Mouse (Mus musculus) MEL (cell line): ENCODE data around the gene Prkce. TPM values are rescaled to one million over a fixed set of nuclear protein-coding genes. Genes with fewer than 3 reads are reported as not detected.

Experiments
- DNase-seq: peaks from one replicate; pipeline ENCODE4 v3.0.0; 2011; ENCODE audit warnings: low read depth, low spot score
- H3K27ac ChIP-seq: 2 replicates; pipeline ENCODE4 v1.5.1; 2012; ENCODE audit warnings: low read depth, mild to moderate bottlenecking, control low read depth, low read length, moderate library complexity; ENCODE audit not compliant: control insufficient read depth
- H3K27me3 ChIP-seq, 2 experiments: fragments of 150-350 bp in 1 of 2; sonication (generic) in 1 of 2; 2 replicates each; pipeline ENCODE4 v1.6.1; 2012; ENCODE audit warnings: low read length in 2 of 2, mild to moderate bottlenecking in 2 of 2, improper control_type of control experiment in 1 of 2, moderate library complexity in 1 of 2; ENCODE audit not compliant: insufficient read depth in 2 of 2, control insufficient read depth in 1 of 2
- H3K36me3 ChIP-seq, 2 experiments: 2 replicates each; pipeline ENCODE4 v1.6.1; 2012 to 2014; ENCODE audit warnings: low read length in 2 of 2, improper control_type of control experiment in 1 of 2, inconsistent platforms in 1 of 2, mild to moderate bottlenecking in 1 of 2; ENCODE audit not compliant: insufficient read depth in 2 of 2, control insufficient read depth in 1 of 2
- H3K4me1 ChIP-seq, 2 experiments: fragments of 150-350 bp in 1 of 2; sonication (generic) in 1 of 2; 2 replicates each; pipeline ENCODE4 v1.6.1; 2012; ENCODE audit warnings: low read length in 2 of 2, improper control_type of control experiment in 1 of 2, mild to moderate bottlenecking in 1 of 2; ENCODE audit not compliant: insufficient read depth in 2 of 2, control insufficient read depth in 1 of 2
- H3K4me3 ChIP-seq, 2 experiments: fragments of 150-350 bp in 1 of 2; sonication (generic) in 1 of 2; 2 replicates each; pipeline ENCODE4 v1.5.1; 2012; ENCODE audit warnings: low read depth in 2 of 2, low read length in 2 of 2, mild to moderate bottlenecking in 2 of 2, moderate library complexity in 2 of 2, control low read depth in 1 of 2, improper control_type of control experiment in 1 of 2; ENCODE audit not compliant: control insufficient read depth in 1 of 2, insufficient read depth in 1 of 2
- H3K79me2 ChIP-seq: 2 replicates; pipeline ENCODE4 v1.6.1; 2012; ENCODE audit warnings: mild to moderate bottlenecking, low read length, moderate library complexity; ENCODE audit not compliant: control insufficient read depth, poor library complexity, insufficient read depth
- H3K9ac ChIP-seq: 2 replicates; pipeline ENCODE4 v1.6.1; 2012; ENCODE audit warnings: low read depth, mild to moderate bottlenecking, control low read depth, low read length, moderate library complexity; ENCODE audit not compliant: control insufficient read depth, poor library complexity, severe bottlenecking
- H3K9me3 ChIP-seq: fragments of 150-350 bp; sonication (generic); replicated peaks from 2 replicates; pipeline ENCODE4 v1.6.1; 2012; ENCODE audit warnings: mild to moderate bottlenecking, low read length, improper control_type of control experiment, moderate library complexity; ENCODE audit not compliant: insufficient read depth
- BHLHE40 ChIP-seq: IDR thresholded peaks from 2 replicates; pipeline ENCODE4 v1.6.1; 2012; ENCODE audit warnings: low read depth, mild to moderate bottlenecking, inconsistent platforms, low read length, improper control_type of control experiment, borderline replicate concordance
- CHD1 ChIP-seq: IDR thresholded peaks from 2 replicates; pipeline ENCODE4 v1.6.1; 2012; ENCODE audit warnings: low read depth, mild to moderate bottlenecking, inconsistent platforms, low read length, improper control_type of control experiment
- E2F4 ChIP-seq: IDR thresholded peaks from 2 replicates; pipeline ENCODE4 v1.6.1; 2011; ENCODE audit warnings: low read depth, low read length, improper control_type of control experiment, borderline replicate concordance
- GABPA ChIP-seq: IDR thresholded peaks from 2 replicates; pipeline ENCODE4 v1.6.1; 2012; ENCODE audit warnings: low read depth, mild to moderate bottlenecking, inconsistent platforms, low read length, improper control_type of control experiment, moderate library complexity
- GATA1 ChIP-seq: IDR thresholded peaks from 2 replicates; pipeline ENCODE4 v1.6.1; 2011; ENCODE audit warnings: low read depth, low read length, improper control_type of control experiment
- HCFC1 ChIP-seq: IDR thresholded peaks from 2 replicates; pipeline ENCODE4 v1.6.1; 2012; ENCODE audit warnings: low read depth, mild to moderate bottlenecking, inconsistent platforms, low read length, improper control_type of control experiment, moderate library complexity
- JUND ChIP-seq: IDR thresholded peaks from 2 replicates; pipeline ENCODE4 v1.6.1; 2011; ENCODE audit warnings: low read depth, mild to moderate bottlenecking, improper control_type of control experiment, low read length
- KAT2A ChIP-seq: conservative IDR thresholded peaks from 2 replicates; pipeline ENCODE4 v1.6.1; 2012; ENCODE audit warnings: low read depth, low read length, improper control_type of control experiment, inconsistent platforms
- MAFK ChIP-seq: IDR thresholded peaks from 2 replicates; pipeline ENCODE4 v1.6.1; 2011; ENCODE audit warnings: low read depth, mild to moderate bottlenecking, low read length, improper control_type of control experiment, borderline replicate concordance
- MEF2A ChIP-seq: IDR thresholded peaks from 2 replicates; pipeline ENCODE4 v1.6.1; 2014; ENCODE audit warnings: low read depth, mild to moderate bottlenecking, inconsistent platforms, low read length, improper control_type of control experiment; ENCODE audit not compliant: poor library complexity, insufficient replicate concordance, severe bottlenecking; ENCODE audit errors: extremely low read depth
- MXI1 ChIP-seq: IDR thresholded peaks from 2 replicates; pipeline ENCODE4 v1.6.1; 2011; ENCODE audit warnings: mild to moderate bottlenecking, low read depth, low read length, improper control_type of control experiment
- MYB ChIP-seq: IDR thresholded peaks from 2 replicates; pipeline ENCODE4 v1.6.1; 2011; ENCODE audit warnings: mild to moderate bottlenecking, low read depth, low read length, improper control_type of control experiment
- NELFE ChIP-seq: IDR thresholded peaks from 2 replicates; pipeline ENCODE4 v1.6.1; 2011; ENCODE audit warnings: low read depth, low read length, improper control_type of control experiment
- POLR2AphosphoS2 ChIP-seq: IDR thresholded peaks from 2 replicates; pipeline ENCODE4 v1.6.1; 2011; ENCODE audit warnings: low read length, improper control_type of control experiment
- POLR2AphosphoS5 ChIP-seq: IDR thresholded peaks from 2 replicates; pipeline ENCODE4 v1.6.1; 2012; ENCODE audit warnings: low read depth, borderline replicate concordance, mild to moderate bottlenecking, inconsistent platforms, low read length, moderate library complexity, mixed read lengths
- RAD21 ChIP-seq: IDR thresholded peaks from 2 replicates; pipeline ENCODE4 v1.6.1; 2011; ENCODE audit warnings: mild to moderate bottlenecking, low read depth, low read length, improper control_type of control experiment
- RCOR1 ChIP-seq: IDR thresholded peaks from 2 replicates; pipeline ENCODE4 v1.6.1; 2012; ENCODE audit warnings: low read depth, mild to moderate bottlenecking, inconsistent platforms, low read length, improper control_type of control experiment
- SMC3 ChIP-seq: IDR thresholded peaks from 2 replicates; pipeline ENCODE4 v1.6.1; 2011; ENCODE audit warnings: low read depth, low read length, improper control_type of control experiment
- TBP ChIP-seq: IDR thresholded peaks from 2 replicates; pipeline ENCODE4 v1.8.0; 2011; ENCODE audit warnings: low read depth, low read length, improper control_type of control experiment
- USF2 ChIP-seq, 2 experiments: IDR thresholded peaks; 2 replicates each; pipeline ENCODE4 v1.6.1; 2011 to 2012; ENCODE audit warnings: improper control_type of control experiment in 2 of 2, low read length in 2 of 2, borderline replicate concordance in 1 of 2, inconsistent platforms in 1 of 2, low read depth in 1 of 2, mild to moderate bottlenecking in 1 of 2; ENCODE audit not compliant: insufficient read depth in 1 of 2
- ZC3H11A ChIP-seq: IDR thresholded peaks from 2 replicates; pipeline ENCODE4 v1.6.1; 2012; ENCODE audit warnings: low read depth, mild to moderate bottlenecking, inconsistent platforms, low read length, improper control_type of control experiment
- ZNF384 ChIP-seq: IDR thresholded peaks from 2 replicates; pipeline ENCODE4 v1.6.1; 2012; ENCODE audit warnings: low read depth, mild to moderate bottlenecking, inconsistent platforms, low read length, improper control_type of control experiment
- polyA plus RNA-seq, 2 experiments: library from polyadenylated mRNA; stranded (reverse) in 1 of 2; unstranded in 1 of 2; fragments of >175 nt in 1 of 2; fragments of >200 nt in 1 of 2; gene quantifications; 2 replicates each; pipeline versions ENCODE4 v1.2.1 to v1.2.4; 2012; ENCODE audit warnings: low replicate concordance in 2 of 2, low read depth in 1 of 2; ENCODE audit not compliant: insufficient read length in 2 of 2, insufficient read depth in 1 of 2, missing spikeins in 1 of 2
- total RNA-seq: library from RNA; depleted of rRNA; stranded (reverse); fragments of 300-350 nt; gene quantifications from 2 replicates; pipeline ENCODE4 v1.2.3, GENCODE M21; 2012

The Prkce gene
- total and polyA plus RNA-seq, 3 experiments = 3.0 to 5.3 TPM; not detected in 1

GRCm38 (mm10) chr17:86276381-86276780 is 108.8 kb downstream of the Prkce start:
- no peak overlapping the region for H3K9ac ChIP-seq
- TF ChIP-seq NELFE (no peak), USF2 (IDR thresholded peaks at IDR 0.05; ENCODE audit: borderline replicate concordance in 1 of 2, insufficient read depth in 1 of 2, low read depth in 1 of 2, low read length in 2 of 2) (no peak), SMC3 (no peak), GABPA (no peak), BHLHE40 (no peak), ZC3H11A (no peak), E2F4 (no peak), MYB (no peak), MEF2A (no peak), KAT2A (no peak), MXI1 (no peak), RAD21 (no peak), RCOR1 (no peak), POLR2AphosphoS5 (no peak), MAFK (no peak), ZNF384 (no peak), GATA1 (no peak)
- no peak overlapping the region for H3K27ac ChIP-seq
- no peaks in the 10 kb centered on the region for H3K79me2 ChIP-seq
- DNase-seq = no peak
- peaks cover 5 to 12% of the 10 kb centered on the region in 2 experiments for H3K4me1 ChIP-seq
- H3K4me3 ChIP-seq = no peak overlapping the region
- no peaks in the 10 kb centered on the region for H3K9me3 ChIP-seq
- no peaks in the 10 kb centered on the region for H3K27me3 ChIP-seq
- peaks cover 0 to 9% of the 10 kb centered on the region in 2 experiments; a peak in 2 of 4 replicates for H3K36me3 ChIP-seq

GRCm38 (mm10) chr17:86277032-86277798 is 109.6 kb downstream of the Prkce start:
- H3K4me1 ChIP-seq = peaks cover 5 to 12% of the 10 kb centered on the region in 2 experiments
- TF ChIP-seq POLR2AphosphoS2 = no peak
- no peak for TF ChIP-seq GABPA
- no peak for TF ChIP-seq CHD1
- no peak for TF ChIP-seq JUND
- no peak for TF ChIP-seq HCFC1
- TF ChIP-seq MYB = no peak
- no peak for TF ChIP-seq ZNF384
- TF ChIP-seq TBP = no peak
- no peak for TF ChIP-seq SMC3

More at GRCm38 (mm10) chr17:86277032-86277798, 109.6 kb downstream of the Prkce start:
- no peaks in the 10 kb centered on the region for H3K79me2 ChIP-seq
- peaks cover 0 to 9% of the 10 kb centered on the region in 2 experiments; a peak in 2 of 4 replicates for H3K36me3 ChIP-seq
- no peaks in the 10 kb centered on the region for H3K27me3 ChIP-seq
- no peaks in the 10 kb centered on the region for H3K9me3 ChIP-seq
- H3K9ac ChIP-seq = no peak overlapping the region
- no peak for DNase-seq
- H3K4me3 ChIP-seq = no peak overlapping the region
- no peak overlapping the region for H3K27ac ChIP-seq
